8 mouse cellular contexts compared by ENCODE assay signal in the genomic region with DNA sequence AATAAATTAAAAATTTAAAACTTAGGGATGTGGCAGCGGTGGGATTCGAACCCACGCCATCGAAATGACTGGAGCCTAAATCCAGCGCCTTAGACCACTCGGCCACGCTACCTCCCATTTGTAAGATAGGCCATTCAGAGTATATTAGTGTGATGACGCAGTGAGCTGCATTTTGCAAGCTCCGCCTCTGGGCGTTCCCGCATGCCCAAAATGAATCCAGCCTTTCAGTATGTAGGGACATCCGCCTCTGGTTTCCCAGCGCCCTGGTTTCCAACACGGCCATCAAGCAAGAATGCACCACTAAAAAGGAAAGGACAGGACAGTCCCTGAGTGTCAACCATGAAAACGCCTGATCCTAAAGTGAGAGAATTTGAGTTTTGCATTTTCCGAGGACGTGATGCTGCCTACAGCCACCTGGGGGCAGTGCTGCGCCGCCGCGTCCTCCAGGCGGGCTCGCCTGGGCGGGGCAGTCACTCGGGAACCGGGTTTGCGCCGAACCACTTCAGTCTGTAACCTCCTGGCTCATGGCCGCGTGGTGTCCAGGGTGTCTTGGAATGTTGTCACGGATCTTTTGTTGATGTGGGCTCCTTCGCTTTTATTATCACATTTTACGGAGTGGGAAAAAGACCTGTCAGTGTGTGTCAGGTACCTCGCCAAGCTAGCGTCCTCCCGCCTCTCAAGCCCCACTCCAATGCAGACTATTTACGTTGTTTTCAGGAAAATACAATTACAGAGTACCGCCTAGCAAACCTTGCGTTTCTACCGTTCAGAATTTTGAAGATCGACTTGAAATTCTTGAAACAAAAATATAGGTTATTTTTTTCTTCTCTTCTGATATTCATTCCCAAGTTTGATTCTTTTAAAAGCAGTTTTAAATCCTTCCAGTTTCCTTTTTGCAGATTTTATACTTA. TPM values are rescaled to one million over a fixed set of nuclear protein-coding genes. Genes with fewer than 3 reads are reported as not detected.
A peak's percentile ranks its signal among the peaks of the same experiment; 100 is the strongest.
DNase-seq lines count a peak whose midpoint lies in the region; ATAC-seq and TF ChIP-seq lines count a peak whose summit lies in the region.

No protein-coding gene starts in this region.

- peak; percentile 81 to 98 for TF ChIP-seq CTCF in CH12.LX (conservative IDR thresholded peaks at IDR 0.05 in 1 of 2, IDR thresholded peaks at IDR 0.05 in 1 of 2; ENCODE audit: low read depth in 2 of 2, low read length in 2 of 2)

- dilution Hi-C loops in CH12.LX (cut with MboI; ENCODE audit: extremely low pct_ligation_motif_present, extremely low pct_unique_long_range_greater_than_20kb, low sequenced_read_pairs) = no loop called here

- peak; percentile 52; the same call in 1 of the 2 replicates for TF ChIP-seq POLR2A in CH12.LX (IDR thresholded peaks at IDR 0.05; ENCODE audit: low read depth, low read length)

- 2% methylated on average over 41 of the region's 41 CpGs for WGBS in forebrain, embryonic 10.5 days
- under 1% methylated on average over 41 of the region's 41 CpGs for WGBS in heart, embryonic 15.5 days
- under 1% methylated on average over 41 of the region's 41 CpGs for WGBS in liver, embryonic 13.5 days (ENCODE audit: insufficient replicate concordance)
- WGBS in stomach, embryonic 14.5 days = under 1% methylated on average over 41 of the region's 41 CpGs

- H3K27me3 ChIP-seq in CH12.LX (replicated peaks) = peaks cover 29% of the 10 kb centered on the region
- H3K27me3 ChIP-seq in forebrain, embryonic 10.5 days (ENCODE audit: poor library complexity, severe bottlenecking) = peaks cover 44% of the 10 kb centered on the region
- peaks cover 5% of the 10 kb centered on the region; the same call in 1 of the 2 replicates for H3K27me3 ChIP-seq in heart, embryonic 15.5 days
- peaks cover 8% of the 10 kb centered on the region for H3K27me3 ChIP-seq in liver, embryonic 13.5 days
- no peaks in the 10 kb centered on the region for H3K27me3 ChIP-seq in stomach, embryonic 14.5 days (ENCODE audit: control insufficient read depth, insufficient read depth, low read length)

- peaks cover 0 to 14% of the 10 kb centered on the region in 2 experiments; a peak in 3 of 4 replicates for H3K4me1 ChIP-seq in CH12.LX (ENCODE audit: control insufficient read depth in 1 of 2, insufficient read depth in 2 of 2)
- peaks cover 24% of the 10 kb centered on the region for H3K4me1 ChIP-seq in forebrain, embryonic 10.5 days
- H3K4me1 ChIP-seq in heart, embryonic 15.5 days (replicated peaks) = peaks cover 15% of the 10 kb centered on the region
- peaks cover 57% of the 10 kb centered on the region for H3K4me1 ChIP-seq in liver, embryonic 13.5 days (replicated peaks)
- H3K4me1 ChIP-seq in stomach, embryonic 14.5 days (ENCODE audit: control insufficient read depth, insufficient read depth, low read length) = no peaks in the 10 kb centered on the region

- peak overlapping the region; percentile 74 for H3K4me2 ChIP-seq in CH12.LX (ENCODE audit: insufficient read depth, low read depth, poor library complexity, severe bottlenecking)
- peak overlapping the region; percentile 65 for H3K4me2 ChIP-seq in heart, embryonic 15.5 days
- H3K4me2 ChIP-seq in liver, embryonic 13.5 days = peak overlapping the region; percentile 74
- H3K4me2 ChIP-seq in stomach, embryonic 14.5 days (replicated peaks; ENCODE audit: low read depth, low read length) = peak overlapping the region; percentile 53

- no peaks in the 10 kb centered on the region for H3K36me3 ChIP-seq in CH12.LX (replicated peaks in 1 of 2; ENCODE audit: control insufficient read depth in 1 of 2, insufficient read depth in 1 of 2, low read length in 1 of 2)
- no peaks in the 10 kb centered on the region for H3K36me3 ChIP-seq in forebrain, embryonic 10.5 days (replicated peaks)
- no peaks in the 10 kb centered on the region for H3K36me3 ChIP-seq in heart, embryonic 15.5 days
- H3K36me3 ChIP-seq in liver, embryonic 13.5 days = no peaks in the 10 kb centered on the region
- no peaks in the 10 kb centered on the region for H3K36me3 ChIP-seq in stomach, embryonic 14.5 days (ENCODE audit: control insufficient read depth, insufficient read depth, low read length)

- DNase-seq in CH12.LX (ENCODE audit: extremely low read depth) = peak; percentile 89
- peak; percentile 89 for DNase-seq in c-Kit-positive CD71-negative TER-119-negative erythroid progenitor cells, embryonic 14.5 days (ENCODE audit: low read depth)
- peak; percentile 92 for DNase-seq in forebrain, embryonic 10.5 days (ENCODE audit: extremely low spot score, low spot score)
- DNase-seq in kidney, postnatal 14 days = peak; percentile 96
- peak; percentile 92 for DNase-seq in liver, embryonic 13.5 days
- peak; percentile 96 to 97 for DNase-seq in natural killer cell, adult 2 months (ENCODE audit: low spot score in 2 of 2)

- H3K79me2 ChIP-seq in CH12.LX (replicated peaks; ENCODE audit: control insufficient read depth, extremely low read depth, insufficient read depth, poor library complexity, severe bottlenecking) = no peaks in the 10 kb centered on the region

- ATAC-seq in heart, embryonic 15.5 days (replicated peaks; ENCODE audit: insufficient number of reproducible peaks, insufficient read depth, low FRiP score, low read depth) = peak; percentile 84
- peak; percentile 79 for ATAC-seq in liver, embryonic 13.5 days (ENCODE audit: low read depth)
- peak; percentile 87 for ATAC-seq in stomach, embryonic 14.5 days (ENCODE audit: insufficient number of reproducible peaks, insufficient read depth, low FRiP score, low read depth)

- H3K9me3 ChIP-seq in CH12.LX (replicated peaks; ENCODE audit: low read length) = no peaks in the 10 kb centered on the region
- no peaks in the 10 kb centered on the region for H3K9me3 ChIP-seq in forebrain, embryonic 10.5 days
- no peaks in the 10 kb centered on the region for H3K9me3 ChIP-seq in heart, embryonic 15.5 days (replicated peaks)
- H3K9me3 ChIP-seq in liver, embryonic 13.5 days (replicated peaks) = no peaks in the 10 kb centered on the region
- no peaks in the 10 kb centered on the region for H3K9me3 ChIP-seq in stomach, embryonic 14.5 days (ENCODE audit: control insufficient read depth, low read depth, low read length)

- in situ Hi-C loops in CH12.LX (cut with MboI; ENCODE audit: low pct_ligation_motif_present, low pct_unique_long_range_greater_than_20kb, low sequenced_read_pairs) = loop anchor here (5.0 to 10.0 kb wide), 2 partner anchors 77 to 199 kb away; a partner anchor contains a TSS

- TF ChIP-seq EP300 in CH12.LX (IDR thresholded peaks at IDR 0.05; ENCODE audit: low read length) = no peak

- H3K9ac ChIP-seq in CH12.LX (ENCODE audit: insufficient read depth, low read depth) = peak overlapping the region; percentile 75; the same call in 1 of the 2 replicates
- peak overlapping the region; percentile 63 for H3K9ac ChIP-seq in heart, embryonic 15.5 days
- H3K9ac ChIP-seq in liver, embryonic 13.5 days = peak overlapping the region; percentile 78
- peak overlapping the region; percentile 38; the same call in 1 of the 2 replicates for H3K9ac ChIP-seq in stomach, embryonic 14.5 days (replicated peaks; ENCODE audit: low read depth, low read length)

- peak; percentile 93 for TF ChIP-seq RAD21 in CH12.LX (IDR thresholded peaks at IDR 0.05; ENCODE audit: low read depth, low read length)

- H3K4me3 ChIP-seq in CH12.LX (replicated peaks in 1 of 3; ENCODE audit: low read depth in 2 of 3, low read length in 2 of 3, poor library complexity in 1 of 3) = peak overlapping the region; percentile 64 to 73 (median 67)
- peak overlapping the region; percentile 61 for H3K4me3 ChIP-seq in forebrain, embryonic 10.5 days
- H3K4me3 ChIP-seq in heart, embryonic 15.5 days = peak overlapping the region; percentile 68
- H3K4me3 ChIP-seq in liver, embryonic 13.5 days (replicated peaks) = peak overlapping the region; percentile 74
- peak overlapping the region; percentile 54 for H3K4me3 ChIP-seq in stomach, embryonic 14.5 days (ENCODE audit: low read depth, low read length)

- H3K27ac ChIP-seq in CH12.LX (ENCODE audit: insufficient read depth, low read depth) = no peak overlapping the region
- H3K27ac ChIP-seq in forebrain, embryonic 10.5 days = peak overlapping the region; percentile 80
- peak overlapping the region; percentile 82 for H3K27ac ChIP-seq in heart, embryonic 15.5 days
- H3K27ac ChIP-seq in liver, embryonic 13.5 days = peak overlapping the region; percentile 89
- H3K27ac ChIP-seq in stomach, embryonic 14.5 days (ENCODE audit: low read length) = peak overlapping the region; percentile 41; the same call in 1 of the 2 replicates

TF ChIP-seq in CH12.LX, 34 proteins besides CTCF, POLR2A, EP300 and RAD21 (continues in another document):
- TF ChIP-seq NELFE (IDR thresholded peaks at IDR 0.05; ENCODE audit: low read depth, low read length) = peak; percentile 66; the same call in 1 of the 2 replicates
- peak; percentile 80; the same call in 1 of the 2 replicates for TF ChIP-seq KAT2A (IDR thresholded peaks at IDR 0.05; ENCODE audit: insufficient replicate concordance, low read length)
- TF ChIP-seq BHLHE40 (IDR thresholded peaks at IDR 0.05; ENCODE audit: low read depth, low read length) = peak; percentile 38; the same call in 1 of the 2 replicates
- TF ChIP-seq MAZ (IDR thresholded peaks at IDR 0.05; ENCODE audit: low read depth, low read length) = 0 out of 2 replicates have a peak, but pooled peaks have one; percentile 22
- no peak for TF ChIP-seq CHD2 (IDR thresholded peaks at IDR 0.05; ENCODE audit: low read length)
- no peak for TF ChIP-seq PAX5 (IDR thresholded peaks at IDR 0.05; ENCODE audit: low read length)
- 0 out of 2 replicates have a peak, but pooled peaks have one; percentile 30 for TF ChIP-seq MEF2A (IDR thresholded peaks at IDR 0.05; ENCODE audit: borderline replicate concordance, low read depth, low read length)
- peak; percentile 48 for TF ChIP-seq MYC (IDR thresholded peaks at IDR 0.05; ENCODE audit: low read depth, low read length)

RNA-seq across cellular contexts. Expression of a gene that starts 6.9 kb away (rescaled TPM):
- total RNA-seq in CH12.LX (2012; rRNA removed) (8.0 and 13.9 TPM in 2 replicates), CH12.LX (2014; rRNA removed) (5.0 and 5.5 TPM in 2 replicates)
- polyA plus RNA-seq in CH12.LX (2012; ENCODE audit: insufficient read length, low read depth) = 13.7 and 15.5 TPM in 2 replicates
- polyA plus RNA-seq in forebrain, embryonic 10.5 days (2016; fragmentation: Nextera tagmentation; extraction: Ambion mirVana) = 27.5 and 30.1 TPM in 2 replicates
- 31.5 and 42.8 TPM in 2 replicates for polyA plus RNA-seq in heart, embryonic 15.5 days (2015; fragmentation: Nextera tagmentation; extraction: Ambion mirVana)
- polyA plus RNA-seq in liver, embryonic 13.5 days (2015; fragmentation: Nextera tagmentation; extraction: Ambion mirVana) = 42.2 and 44.2 TPM in 2 replicates
- polyA plus RNA-seq in stomach, embryonic 14.5 days (2014; fragmentation: Nextera tagmentation; extraction: Ambion mirVana) = 21.1 and 23.0 TPM in 2 replicates

RNA-seq across cellular contexts. Expression of a gene that starts 23.5 kb away (rescaled TPM):
- not detected in 2 replicates for total RNA-seq in CH12.LX (2012; rRNA removed)
- not detected in 2 replicates for total RNA-seq in CH12.LX (2014; rRNA removed)
- polyA plus RNA-seq in CH12.LX (2012; ENCODE audit: insufficient read length, low read depth) = not detected in 2 replicates
- polyA plus RNA-seq in forebrain, embryonic 10.5 days (2016; fragmentation: Nextera tagmentation; extraction: Ambion mirVana) = not detected in 2 replicates
- not detected in 2 replicates for polyA plus RNA-seq in heart, embryonic 15.5 days (2015; fragmentation: Nextera tagmentation; extraction: Ambion mirVana)
- not detected in 2 replicates for polyA plus RNA-seq in liver, embryonic 13.5 days (2015; fragmentation: Nextera tagmentation; extraction: Ambion mirVana)
- polyA plus RNA-seq in stomach, embryonic 14.5 days (2014; fragmentation: Nextera tagmentation; extraction: Ambion mirVana) = not detected in 2 replicates
